Mouse (Mus musculus): ENCODE results near the gene 0610010F05Rik. TPM values are rescaled to one million over a fixed set of nuclear protein-coding genes. Genes with fewer than 3 reads are reported as not detected.

Gene 0610010F05Rik
- polyA plus RNA-seq, 1 experiment from 2014 or later: 18.4 TPM

DNA sequence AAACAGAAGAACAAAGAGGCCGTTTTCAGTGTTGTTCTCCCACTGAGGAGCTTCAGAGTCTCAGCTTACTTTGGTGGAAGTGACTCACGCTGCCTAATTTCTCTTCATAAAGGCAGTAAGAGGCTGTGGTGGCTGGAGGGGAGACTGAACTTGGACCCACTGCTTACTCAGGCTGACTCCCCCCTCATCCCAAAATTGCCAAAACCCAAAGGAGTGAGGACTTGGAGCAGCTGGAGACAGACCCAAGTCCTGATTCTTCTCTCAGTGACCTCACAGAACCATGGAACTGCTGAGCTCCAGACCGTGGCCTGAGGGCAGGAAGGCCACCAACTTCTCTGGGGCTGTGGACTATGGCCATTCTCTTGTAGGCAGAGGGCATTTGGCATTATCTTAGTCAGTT is 114.5 kb downstream of the 0610010F05Rik start:
- ATAC-seq (ENCODE audit: low read depth): no peak
- Histone ChIP-seq H3K4me1 (replicated peaks; ENCODE audit: control insufficient read depth, insufficient read depth, low read length) (no peaks in the 10 kb centered on the region), H3K4me2 (ENCODE audit: low read depth, low read length) (no peak overlapping the region), H3K9me3 (ENCODE audit: control insufficient read depth, low read length) (no peaks in the 10 kb centered on the region), H3K36me3 (ENCODE audit: control insufficient read depth, insufficient read depth, low read length) (no peaks in the 10 kb centered on the region), H3K27ac (ENCODE audit: low read length) (no peak overlapping the region), H3K27me3 (ENCODE audit: control insufficient read depth, insufficient read depth, low read depth, low read length) (no peaks in the 10 kb centered on the region), H3K4me3 (ENCODE audit: low read length) (no peak overlapping the region), H3K9ac (ENCODE audit: low read length) (no peak overlapping the region)
- WGBS: 76% methylated on average over 3 of the region's 3 CpGs

DNA sequence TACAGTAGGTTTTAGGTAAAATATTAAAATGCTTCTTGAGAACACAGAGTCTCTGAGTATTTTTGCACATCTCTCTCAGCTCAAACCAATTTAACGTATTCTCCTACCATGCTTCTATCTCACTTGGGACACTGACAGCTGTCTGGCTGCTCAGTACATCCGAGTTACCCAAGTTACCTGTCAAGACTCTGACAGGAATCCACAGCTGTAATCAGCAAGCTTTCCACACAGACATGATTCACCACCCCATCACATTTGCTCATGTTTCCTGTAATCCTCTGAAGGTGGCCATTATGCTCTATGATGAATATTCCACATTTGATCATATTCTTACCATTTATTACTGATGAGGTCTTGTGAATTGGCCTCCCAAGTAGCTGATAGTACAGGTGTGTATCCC is 118.1 kb downstream of the 0610010F05Rik start:
- no peak for ATAC-seq (ENCODE audit: low read depth)
- Histone ChIP-seq H3K9me3 (ENCODE audit: control insufficient read depth, low read length) (no peaks in the 10 kb centered on the region), H3K27me3 (ENCODE audit: control insufficient read depth, insufficient read depth, low read depth, low read length) (no peaks in the 10 kb centered on the region), H3K4me1 (replicated peaks; ENCODE audit: control insufficient read depth, insufficient read depth, low read length) (no peaks in the 10 kb centered on the region), H3K4me3 (ENCODE audit: low read length) (no peak overlapping the region), H3K4me2 (ENCODE audit: low read depth, low read length) (no peak overlapping the region), H3K36me3 (ENCODE audit: control insufficient read depth, insufficient read depth, low read length) (no peaks in the 10 kb centered on the region), H3K27ac (ENCODE audit: low read length) (no peak overlapping the region), H3K9ac (ENCODE audit: low read length) (no peak overlapping the region)
- 70% methylated on average over 2 of the region's 2 CpGs for WGBS

Other genes starting within 250 kb of the 0610010F05Rik start
- 79.0 and 80.6 TPM in 2 replicates for gene Ahsa2, start 135.6 kb downstream of the 0610010F05Rik start, polyA plus RNA-seq (2015; fragmentation: Nextera tagmentation; extraction: Ambion mirVana)
- gene 1700093K21Rik, start 112.5 kb downstream of the 0610010F05Rik start, polyA plus RNA-seq (2015; fragmentation: Nextera tagmentation; extraction: Ambion mirVana): not detected in 2 replicates
- gene Pus10, start 32.0 kb upstream of the 0610010F05Rik start, polyA plus RNA-seq (2015; fragmentation: Nextera tagmentation; extraction: Ambion mirVana): 17.7 and 21.3 TPM in 2 replicates
- 29.8 and 31.2 TPM in 2 replicates for gene Pex13, start 32.3 kb upstream of the 0610010F05Rik start, polyA plus RNA-seq (2015; fragmentation: Nextera tagmentation; extraction: Ambion mirVana)
- 1.1 and 1.2 TPM in 2 replicates for gene Rel, start 137.3 kb upstream of the 0610010F05Rik start, polyA plus RNA-seq (2015; fragmentation: Nextera tagmentation; extraction: Ambion mirVana)